Mouse (Mus musculus) telencephalon, adult 2 months (tissue): ENCODE measurements around the gene Adamtsl4.

Experiments
- DNase-seq: peaks from one replicate; pipeline ENCODE4 v3.0.0-alpha.2; 2011; ENCODE audit warnings: low read depth, low spot score

Gene Adamtsl4

DNA sequence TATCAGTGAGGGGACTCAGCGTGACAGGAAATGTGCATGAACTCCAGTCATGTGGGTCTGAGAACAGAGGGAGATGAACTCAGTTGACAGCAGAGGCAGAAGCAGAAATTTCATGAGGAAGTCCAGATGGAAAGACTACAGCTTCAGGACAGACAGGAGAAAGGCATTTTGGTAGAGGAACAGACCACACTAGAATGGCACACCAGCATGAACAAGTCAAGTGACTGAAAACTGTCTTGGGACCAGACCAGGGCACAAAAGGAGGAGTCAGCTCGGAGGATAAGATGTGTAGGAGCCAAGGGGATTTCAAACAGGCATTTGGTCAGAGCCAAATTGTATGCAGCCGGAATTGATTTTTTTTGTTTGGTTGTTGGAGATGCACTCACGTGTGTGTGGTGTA lies 52.1 kb downstream of the Adamtsl4 start:
- DNase-seq, result no peak

GRCm38 (mm10) chr3:95632648-95633588 lies 54.8 kb downstream of the Adamtsl4 start:
- no peak for DNase-seq

GRCm38 (mm10) chr3:95631304-95631703 lies 56.4 kb downstream of the Adamtsl4 start:
- DNase-seq, result no peak

- no peak for DNase-seq
Measured at GRCm38 (mm10) chr3:95630856-95631255, 56.9 kb downstream of the Adamtsl4 start.

- DNase-seq, result peak; percentile 86
Measured at GRCm38 (mm10) chr3:95629755-95630154, 58.0 kb downstream of the Adamtsl4 start.

- DNase-seq, result peak; percentile 94
Measured at GRCm38 (mm10) chr3:95627763-95628162, 60.0 kb downstream of the Adamtsl4 start.
